Mouse (Mus musculus): ENCODE results near the gene BC049352.

BC049352 gene

DNA sequence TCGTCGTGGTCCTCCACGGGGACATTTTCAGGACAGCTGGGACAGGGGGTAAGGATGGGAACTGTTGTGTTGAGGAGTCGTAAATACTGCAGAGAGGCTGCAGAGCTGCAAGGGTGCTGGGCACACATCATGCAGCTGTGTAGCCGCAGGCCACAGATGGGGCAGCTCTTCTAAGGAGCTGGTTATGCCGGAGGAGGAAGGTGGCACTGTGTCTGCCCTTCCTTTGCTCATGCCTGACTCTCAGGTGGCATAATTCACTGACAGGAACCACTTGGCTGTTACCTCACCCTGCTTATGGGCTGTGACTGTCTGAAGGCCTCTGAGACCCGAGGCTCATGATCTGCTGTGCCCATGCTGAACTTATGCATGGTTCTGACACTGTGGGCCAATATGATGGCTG lies 68.5 kb downstream of the BC049352 start:
- no peak for DNase-seq (ENCODE audit: low spot score)

DNA sequence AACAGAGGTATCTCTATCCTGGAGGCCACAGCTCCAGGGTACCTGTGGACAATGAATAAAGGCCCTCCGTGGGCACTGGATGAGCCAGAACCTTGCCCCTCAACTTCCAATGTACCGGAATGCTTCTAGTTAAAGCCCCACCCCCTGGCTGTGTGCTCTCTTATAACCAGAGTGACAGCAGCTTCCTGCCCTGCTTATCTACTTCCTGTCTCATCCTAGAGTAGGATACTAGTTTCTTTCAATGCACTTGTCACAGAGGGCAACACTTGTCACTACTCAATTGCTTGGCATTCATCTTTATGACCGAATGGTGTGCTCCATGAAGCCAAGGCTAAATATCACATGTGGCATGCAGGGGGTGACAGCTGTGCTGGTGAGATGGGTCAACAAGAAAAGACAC lies 69.5 kb downstream of the BC049352 start:
- no peak for DNase-seq (ENCODE audit: low spot score)

- DNase-seq (ENCODE audit: low spot score), result no peak
Measured at GRCm38 (mm10) chr9:45251990-45252389, 70.2 kb downstream of the BC049352 start.

- no peak for DNase-seq (ENCODE audit: low spot score)
Measured at GRCm38 (mm10) chr9:45252395-45252794, 70.6 kb downstream of the BC049352 start.

- no peak for DNase-seq (ENCODE audit: low spot score)
Measured at GRCm38 (mm10) chr9:45254021-45254420, 72.2 kb downstream of the BC049352 start.

- DNase-seq (ENCODE audit: low spot score), result no peak
Measured at GRCm38 (mm10) chr9:45254605-45255004, 72.8 kb downstream of the BC049352 start.

DNA sequence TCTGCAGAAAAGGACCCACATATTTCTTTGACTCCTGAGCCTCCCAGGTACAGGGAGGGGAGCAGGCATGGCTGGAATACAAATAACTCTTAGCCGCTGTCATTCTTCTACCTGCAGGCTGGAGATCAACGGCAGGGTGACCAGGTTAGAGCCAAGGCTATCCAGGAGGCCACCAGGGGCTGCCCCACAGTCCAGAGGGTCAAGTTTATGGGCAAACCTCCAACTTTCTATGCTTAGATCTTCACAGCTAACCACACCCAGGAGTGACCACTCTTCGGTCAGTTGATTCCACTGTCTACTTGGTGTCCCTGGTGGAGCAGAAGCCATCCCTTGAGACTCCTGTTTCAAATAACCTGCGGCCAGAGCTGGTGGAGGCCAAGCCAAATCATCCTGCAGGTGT lies 73.6 kb downstream of the BC049352 start:
- DNase-seq (ENCODE audit: low spot score), result no peak

- DNase-seq (ENCODE audit: low spot score), result no peak
Measured at GRCm38 (mm10) chr9:45255967-45256366, 74.2 kb downstream of the BC049352 start.

DNA sequence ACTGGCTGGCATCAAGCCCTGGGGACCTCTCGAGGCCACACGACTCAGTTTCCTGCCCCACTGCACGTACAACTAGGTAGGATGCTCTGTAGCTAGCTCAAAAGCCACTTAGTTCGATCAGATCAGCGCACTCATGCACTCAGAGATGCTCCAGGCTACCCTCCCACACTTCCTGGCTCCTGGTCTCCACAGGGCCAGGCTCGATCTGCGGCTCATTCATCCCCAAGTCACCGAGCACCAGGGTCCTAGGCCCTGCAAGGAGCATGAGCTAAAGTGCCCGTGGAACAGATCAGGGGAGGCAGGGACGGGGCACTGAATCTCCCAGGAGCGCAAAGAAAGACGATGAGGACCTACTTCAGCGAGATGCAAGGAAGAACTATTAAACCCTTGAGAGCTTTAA lies 77.3 kb downstream of the BC049352 start:
- no peak for DNase-seq (ENCODE audit: low spot score)

DNA sequence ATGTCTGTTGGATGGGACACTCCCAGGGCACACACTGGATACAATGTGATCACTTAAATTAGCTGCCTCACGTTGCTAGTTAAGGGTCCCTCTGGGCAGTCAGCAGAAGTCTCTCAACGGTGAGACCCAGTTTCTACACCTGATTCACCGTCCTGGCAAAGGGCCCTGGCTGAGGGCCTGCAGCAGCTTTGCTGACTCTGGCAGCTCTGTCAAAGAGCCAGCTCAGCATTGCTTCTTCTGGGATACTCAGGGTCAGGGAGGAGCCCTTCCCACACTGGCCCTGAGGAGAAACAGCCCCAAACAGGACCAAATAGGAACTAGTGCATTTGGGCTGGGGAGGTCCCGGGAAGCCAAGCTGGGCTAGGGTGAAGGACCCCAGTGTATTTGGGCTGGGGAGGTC lies 79.7 kb downstream of the BC049352 start:
- DNase-seq (ENCODE audit: low spot score), result no peak

GRCm38 (mm10) chr9:45261872-45262271 lies 80.1 kb downstream of the BC049352 start:
- DNase-seq (ENCODE audit: low spot score), result no peak

GRCm38 (mm10) chr9:45267099-45267498 lies 85.3 kb downstream of the BC049352 start:
- no peak for DNase-seq (ENCODE audit: low spot score)

GRCm38 (mm10) chr9:45268079-45268478 lies 86.3 kb downstream of the BC049352 start:
- DNase-seq (ENCODE audit: low spot score), result no peak

- DNase-seq (ENCODE audit: low spot score), result no peak
Measured at GRCm38 (mm10) chr9:45268597-45269325, 87.0 kb downstream of the BC049352 start, which contains the start of gene Il10ra. Il10ra (minus strand) TSS chr9:45269149.

GRCm38 (mm10) chr9:45272213-45272612 lies 90.4 kb downstream of the BC049352 start:
- no peak for DNase-seq (ENCODE audit: low spot score)

- no peak for DNase-seq (ENCODE audit: low spot score)
Measured at GRCm38 (mm10) chr9:45274218-45274617, 92.4 kb downstream of the BC049352 start.

GRCm38 (mm10) chr9:45274635-45275034 lies 92.8 kb downstream of the BC049352 start:
- no peak for DNase-seq (ENCODE audit: low spot score)

- no peak for DNase-seq (ENCODE audit: low spot score)
Measured at GRCm38 (mm10) chr9:45280059-45280458, 98.3 kb downstream of the BC049352 start.

- DNase-seq (ENCODE audit: low spot score), result no peak
Measured at GRCm38 (mm10) chr9:45280891-45281290, 99.1 kb downstream of the BC049352 start.

GRCm38 (mm10) chr9:45282466-45282865 lies 100.7 kb downstream of the BC049352 start:
- DNase-seq (ENCODE audit: low spot score), result no peak

DNA sequence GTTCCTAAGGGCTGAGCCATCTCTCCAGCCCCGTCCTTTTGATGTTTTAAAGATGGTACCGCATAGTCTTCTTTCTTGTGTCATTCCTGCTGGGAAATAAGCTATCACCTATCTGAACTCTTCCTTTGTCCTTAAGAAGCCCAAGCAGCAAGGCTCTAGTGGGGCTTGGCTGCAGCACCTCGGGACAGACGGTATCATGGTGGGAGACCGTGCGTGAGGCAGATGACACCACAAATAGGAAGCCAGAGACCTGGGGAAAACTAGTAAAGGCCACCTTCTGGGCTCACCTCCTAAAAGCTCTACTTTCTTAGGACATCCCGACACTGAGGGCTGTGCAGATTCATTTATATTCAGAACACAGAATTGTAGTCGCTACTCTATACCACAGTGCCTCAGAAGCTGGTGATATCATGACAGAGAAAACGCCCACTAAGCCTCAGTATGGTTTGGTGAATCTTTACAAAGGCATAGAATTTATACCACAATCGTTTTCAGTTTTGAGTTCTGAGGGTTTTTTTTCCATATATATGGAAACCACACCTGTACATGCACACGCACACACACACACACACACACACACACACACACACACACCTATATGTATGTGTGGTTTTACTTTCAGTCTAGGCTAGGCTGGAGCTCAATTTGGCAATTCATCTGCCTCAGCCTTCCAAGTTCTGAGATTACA lies 109.8 kb downstream of the BC049352 start:
- DNase-seq (ENCODE audit: low spot score), result no peak

DNA sequence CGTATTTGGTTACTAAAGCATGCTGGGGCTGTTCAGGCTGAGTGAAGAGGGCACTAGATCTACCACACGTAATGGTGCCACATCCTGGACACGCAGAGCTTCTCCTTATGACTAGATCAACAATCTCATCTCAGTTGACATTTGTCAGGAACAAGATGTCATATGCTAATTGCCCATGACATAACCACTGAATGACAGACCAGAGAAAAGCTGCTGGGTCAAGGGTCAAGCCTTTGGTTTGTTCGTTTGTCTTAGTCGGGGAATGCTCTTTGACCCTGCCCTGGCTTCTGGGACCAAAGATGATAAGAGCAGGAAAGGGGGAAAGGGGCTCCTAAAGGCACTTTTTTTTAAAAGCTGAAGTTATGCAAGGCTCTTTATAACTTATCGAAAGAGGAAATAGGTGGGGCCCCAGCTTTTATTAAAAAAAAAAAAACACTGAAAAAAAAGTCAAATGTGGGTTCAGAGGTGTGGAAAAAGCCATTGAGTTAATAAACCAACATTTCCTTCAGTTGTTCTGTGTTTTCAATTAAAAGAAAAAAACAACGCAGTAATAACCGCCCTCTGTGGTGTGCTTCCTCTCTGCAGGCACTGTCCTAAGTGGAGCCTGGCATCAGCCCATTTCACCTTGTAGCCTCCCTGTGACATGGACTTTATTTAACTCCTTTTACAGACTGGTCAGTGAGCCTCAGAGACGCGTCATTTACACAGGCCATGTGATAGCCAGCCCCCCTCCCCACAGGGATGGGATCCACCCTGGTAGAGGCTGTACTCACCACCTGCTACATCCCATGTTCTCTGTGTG lies 112.6 kb downstream of the BC049352 start:
- DNase-seq (ENCODE audit: low spot score), result no peak

All from adipocyte (in vitro differentiated cells).